Mouse (Mus musculus) liver, postnatal 0 days (tissue): ENCODE measurements around the gene Arhgap15.

ENCODE experiments used
- CTCF ChIP-seq: sonication (generic); IDR thresholded peaks from 2 replicates; pipeline ENCODE4 v1.5.1; 2016; ENCODE audit warnings: antibody characterized with exemption, low read depth
- EP300 ChIP-seq: IDR thresholded peaks from 2 replicates; pipeline ENCODE4 v1.6.1; 2016; ENCODE audit warnings: antibody characterized with exemption, low read depth, mild to moderate bottlenecking

DNA sequence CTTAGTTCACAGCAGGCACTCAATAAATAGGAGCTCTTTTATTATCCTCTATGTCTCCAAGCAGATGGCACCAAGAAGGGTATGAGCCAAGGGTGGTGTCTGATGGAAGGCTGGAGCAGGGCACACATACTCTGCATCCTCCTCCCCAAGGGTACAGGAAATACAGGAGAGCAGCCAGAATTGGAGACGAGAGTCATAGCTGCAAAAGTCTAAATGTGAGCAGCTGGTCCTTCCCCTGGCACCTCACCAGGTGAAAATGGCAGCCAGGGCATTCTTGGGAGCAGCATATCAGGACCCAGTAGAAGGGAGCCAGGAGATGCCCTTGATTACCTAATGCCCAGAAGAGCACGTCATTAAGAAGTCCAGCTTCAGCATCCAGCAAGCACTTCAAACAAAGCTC is 320.3 kb downstream of the Arhgap15 start:
- no peak for TF ChIP-seq CTCF
- no peak for TF ChIP-seq EP300
